Mouse (Mus musculus) urinary bladder, postnatal 0 days (tissue): Measurements from ENCODE around the gene Ctsc. TPM values are rescaled to one million over a fixed set of nuclear protein-coding genes. Genes with fewer than 3 reads are reported as not detected.

ENCODE experiments used
- polyA plus RNA-seq: library from polyadenylated mRNA; unstranded; fragments of >200 nt; fragmentation: Nextera tagmentation; extraction: Ambion mirVana; gene quantifications from 2 replicates; pipeline ENCODE4 v1.2.1, GENCODE M21; 2015

Gene Ctsc
- 46.7 and 96.1 TPM in 2 replicates for polyA plus RNA-seq

DNA sequence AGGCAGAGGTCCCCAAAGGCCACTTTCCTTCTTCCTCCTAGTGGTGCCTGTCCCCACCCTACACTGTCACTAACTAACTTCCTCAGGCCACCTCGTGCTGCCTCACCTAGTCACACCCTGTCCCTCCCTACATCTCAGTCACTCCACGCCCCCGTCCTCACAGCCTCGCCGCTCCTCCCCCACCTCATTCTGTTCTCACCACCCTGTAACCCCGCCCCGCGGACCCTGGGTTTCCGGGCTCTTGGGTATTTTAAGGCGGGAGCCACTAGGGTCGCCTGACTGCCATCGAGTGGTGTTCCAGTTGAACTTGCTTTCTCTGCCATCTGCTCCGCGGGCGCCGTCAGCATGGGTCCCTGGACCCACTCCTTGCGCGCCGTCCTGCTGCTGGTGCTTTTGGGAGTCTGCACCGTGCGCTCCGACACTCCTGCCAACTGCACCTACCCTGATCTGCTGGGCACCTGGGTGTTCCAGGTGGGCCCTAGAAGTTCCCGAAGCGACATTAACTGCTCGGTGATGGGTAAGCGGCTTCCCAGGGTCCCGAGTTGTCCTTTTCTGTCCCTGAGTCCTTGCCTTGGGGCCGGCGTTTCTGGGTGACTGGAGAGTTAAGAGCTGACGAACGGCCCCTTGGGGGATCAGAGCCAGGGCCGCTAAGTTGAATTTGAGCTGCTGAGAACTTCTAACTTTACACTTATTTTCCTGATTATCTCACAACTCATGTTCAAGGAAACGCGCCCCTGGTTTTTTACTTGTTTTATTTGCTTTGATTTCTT is at the start of gene Ctsc:
Ctsc (plus strand) TSS at position 228 of the 770 bp plus-strand sequence.

Other genes starting within 250 kb of the Ctsc start
- gene Rab38, start 152.2 kb downstream of the Ctsc start, polyA plus RNA-seq = 5.5 and 6.1 TPM in 2 replicates